Mouse (Mus musculus): ENCODE results near the gene Mpv17. TPM values are rescaled to one million over a fixed set of nuclear protein-coding genes. Genes with fewer than 3 reads are reported as not detected.

Mpv17 gene
- 73.8 and 79.7 TPM in 2 replicates for polyA plus RNA-seq (2015; fragmentation: Nextera tagmentation; extraction: Ambion mirVana)

GRCm38 (mm10) chr5:31154152-31154553 is at the start of gene Mpv17:
TSS of gene Mpv17 (minus strand) at chr5:31154251.

DNA sequence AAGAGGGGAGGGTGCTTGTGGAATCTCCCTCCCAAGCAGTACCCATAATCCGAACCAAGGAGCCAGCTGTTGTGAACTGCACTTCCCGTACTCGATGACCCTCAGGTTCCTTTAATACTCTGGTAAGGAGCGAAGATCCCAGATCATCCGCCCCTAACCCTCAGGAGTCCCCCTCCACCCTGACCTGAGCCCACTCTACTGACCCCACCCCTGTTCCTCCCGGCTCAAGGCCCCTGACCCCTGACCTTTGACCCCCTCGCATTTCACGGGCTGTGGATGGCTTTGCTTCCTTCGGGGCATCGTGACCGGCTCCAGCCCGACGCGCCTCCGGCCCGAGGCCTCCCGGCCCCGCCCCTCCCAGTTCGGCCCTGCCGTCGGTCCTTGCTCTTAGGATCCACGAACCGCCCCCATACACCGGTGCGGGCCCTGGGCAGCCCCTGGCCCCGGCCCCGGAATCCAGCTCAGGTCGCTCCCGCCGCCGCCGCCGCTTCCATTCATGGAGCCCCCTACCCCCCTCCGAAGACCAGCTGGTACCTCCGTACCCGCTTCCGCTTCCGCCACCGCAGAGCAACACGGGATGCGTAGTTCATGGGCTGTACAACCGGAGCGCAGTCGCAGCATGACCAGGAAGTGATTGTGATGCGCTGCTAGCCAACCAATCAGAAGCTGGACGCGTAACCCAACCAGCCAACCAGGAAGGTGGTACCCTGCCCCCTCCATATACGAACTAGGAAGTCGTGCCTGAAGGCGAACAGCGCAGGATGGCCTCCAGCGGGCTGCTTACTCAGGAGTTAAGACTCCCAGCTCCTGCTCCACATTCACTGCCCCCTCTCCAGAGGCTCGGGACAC is 47.9 kb upstream of the Mpv17 start, which contains the start of gene Zfp513:
Gene Zfp513, minus strand, starts transcription at position 562 of the 849 bp plus-strand sequence.

DNA sequence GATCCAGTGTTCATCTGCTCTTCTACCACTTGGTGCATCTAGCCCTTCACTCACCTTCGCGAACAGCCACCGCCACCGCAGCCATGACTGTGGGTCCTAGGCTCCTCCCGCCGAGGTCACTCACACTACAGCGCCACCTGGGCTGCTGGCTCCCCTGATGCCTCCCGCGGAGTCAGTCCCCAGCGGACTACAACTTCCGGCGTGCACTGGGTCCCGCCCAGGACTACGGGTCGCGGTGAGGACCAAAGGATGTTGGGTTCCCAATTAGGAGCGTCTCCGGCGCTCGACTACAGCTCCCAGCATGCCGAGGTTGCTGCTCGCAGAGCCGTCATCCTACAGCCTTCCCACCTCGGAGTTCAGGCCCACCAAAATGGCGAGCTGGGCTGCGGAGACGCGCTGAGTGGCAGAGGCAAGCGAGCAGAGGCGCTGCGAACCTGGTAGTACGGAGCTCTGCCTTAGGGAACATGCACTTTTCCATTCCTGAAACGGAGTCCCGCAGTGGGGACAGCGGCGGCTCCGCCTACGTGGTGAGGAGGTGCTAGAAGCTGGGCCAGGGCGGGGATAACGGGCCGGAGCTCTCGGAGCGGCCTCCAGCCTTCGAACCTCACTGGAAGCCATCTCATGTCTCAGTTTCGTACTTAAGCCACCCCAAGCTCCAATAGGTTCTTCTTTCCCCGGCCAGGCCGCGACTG is 39.0 kb upstream of the Mpv17 start, which contains the start of the genes Snx17 and Eif2b4:
Gene Snx17, plus strand, starts transcription at position 289 of the 692 bp plus-strand sequence.
Gene Eif2b4, minus strand, starts transcription at position 492 of the 692 bp plus-strand sequence.

GRCm38 (mm10) chr5:31179766-31180630 is 25.9 kb upstream of the Mpv17 start, which contains the start of the genes Gm29609 and Gtf3c2:
TSS of gene Gm29609 (minus strand) at chr5:31179911.
TSS of gene Gtf3c2 (minus strand) at chr5:31180144.

DNA sequence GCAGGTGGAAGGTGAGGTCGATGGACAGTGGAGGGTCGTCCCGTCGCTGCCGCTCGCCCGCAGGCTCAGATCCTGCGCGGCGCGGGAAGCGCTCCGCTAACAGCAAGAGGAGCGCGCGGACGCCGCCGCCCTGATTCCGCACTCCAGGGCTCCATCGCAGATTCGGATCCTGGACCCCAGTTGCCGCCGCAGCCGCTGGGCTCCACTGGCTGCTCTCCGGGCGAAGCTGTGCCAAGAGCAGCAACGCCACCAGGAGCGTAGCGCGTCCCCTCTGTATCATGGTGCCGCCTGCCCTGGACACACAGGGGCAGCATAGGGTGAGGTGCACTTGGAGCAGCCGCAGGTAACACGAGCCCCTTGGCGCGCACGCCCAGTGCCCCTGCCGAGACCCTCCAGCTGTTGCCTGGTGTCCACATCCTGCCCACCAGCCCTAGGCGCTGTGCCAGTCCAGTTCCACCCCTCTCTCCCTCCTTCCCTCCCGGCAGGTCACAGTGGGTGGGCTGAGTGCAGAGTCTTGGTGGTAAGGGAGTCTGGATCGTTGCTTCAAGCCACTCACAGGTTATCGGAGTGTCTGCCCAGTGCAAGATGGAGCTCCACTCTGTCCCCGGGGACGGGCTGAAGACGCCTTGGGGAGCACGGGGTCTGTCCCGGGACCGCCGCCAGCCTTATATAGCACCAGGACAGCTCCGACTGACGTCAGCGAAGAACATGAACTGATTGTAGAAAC is 15.6 kb downstream of the Mpv17 start, which contains the start of gene Ucn:
Gene Ucn, minus strand, starts transcription at position 589 of the 727 bp plus-strand sequence.

DNA sequence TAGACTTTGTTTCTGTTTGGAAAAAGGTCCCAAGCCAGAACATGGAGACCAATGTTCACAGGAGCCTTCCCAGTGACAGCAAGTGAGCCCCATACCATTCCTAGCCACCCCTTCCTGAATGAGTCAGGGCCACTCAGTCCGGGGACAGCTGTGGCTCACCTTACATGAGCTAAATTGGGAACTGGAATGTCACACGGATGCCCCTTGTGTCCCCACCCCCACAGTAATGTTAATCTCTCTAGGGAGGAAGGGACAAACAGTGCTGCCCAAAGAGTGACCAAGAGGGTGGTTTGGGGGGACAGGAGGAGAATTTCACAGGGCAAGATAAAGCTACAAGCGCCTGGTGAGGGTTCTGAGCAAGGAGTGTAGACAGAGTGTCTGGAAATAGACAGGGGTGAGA is 37.7 kb downstream of the Mpv17 start, which contains the start of gene Trim54:
Gene Trim54, plus strand, starts transcription at position 359 of the 400 bp plus-strand sequence.

GRCm38 (mm10) chr5:31108000-31108490 is 46.0 kb downstream of the Mpv17 start, which contains the start of gene Slc30a3:
TSS of gene Slc30a3 (minus strand) at chr5:31108237.

GRCm38 (mm10) chr5:31105814-31106335 is 48.2 kb downstream of the Mpv17 start, which contains the start of gene Dnajc5g:
TSS of gene Dnajc5g (plus strand) at chr5:31106285.

Other genes with a start within 250 kb of the Mpv17 start
- 572 and 713 TPM in 2 replicates for gene Ost4, start 246.5 kb downstream of the Mpv17 start, polyA plus RNA-seq (2015; fragmentation: Nextera tagmentation; extraction: Ambion mirVana)
- 101 and 110 TPM in 2 replicates for gene Emilin1, start 240.8 kb downstream of the Mpv17 start, polyA plus RNA-seq (2015; fragmentation: Nextera tagmentation; extraction: Ambion mirVana)
- 77.2 and 91.1 TPM in 2 replicates for gene Khk, start 232.8 kb downstream of the Mpv17 start, polyA plus RNA-seq (2015; fragmentation: Nextera tagmentation; extraction: Ambion mirVana)
- gene Cgref1, start 208.7 kb downstream of the Mpv17 start, polyA plus RNA-seq (2015; fragmentation: Nextera tagmentation; extraction: Ambion mirVana): 7.9 and 17.1 TPM in 2 replicates
- gene Preb, start 193.9 kb downstream of the Mpv17 start, polyA plus RNA-seq (2015; fragmentation: Nextera tagmentation; extraction: Ambion mirVana): 45.1 and 79.5 TPM in 2 replicates
- 0.65 and 0.84 TPM in 2 replicates for gene Tcf23, start 185.6 kb downstream of the Mpv17 start, polyA plus RNA-seq (2015; fragmentation: Nextera tagmentation; extraction: Ambion mirVana)
- gene Atraid, start 105.9 kb downstream of the Mpv17 start, polyA plus RNA-seq (2015; fragmentation: Nextera tagmentation; extraction: Ambion mirVana): 349 and 399 TPM in 2 replicates
- 5.9 and 7.6 TPM in 2 replicates for gene Slc5a6, start 105.3 kb downstream of the Mpv17 start, polyA plus RNA-seq (2015; fragmentation: Nextera tagmentation; extraction: Ambion mirVana)
- gene Cad, start 99.5 kb downstream of the Mpv17 start, polyA plus RNA-seq (2015; fragmentation: Nextera tagmentation; extraction: Ambion mirVana): 3.8 and 4.5 TPM in 2 replicates
- not detected in 2 replicates for gene Dnajc5g, start 48.0 kb downstream of the Mpv17 start, polyA plus RNA-seq (2015; fragmentation: Nextera tagmentation; extraction: Ambion mirVana)
- gene Slc30a3, start 46.0 kb downstream of the Mpv17 start, polyA plus RNA-seq (2015; fragmentation: Nextera tagmentation; extraction: Ambion mirVana): 0.29 and 2.7 TPM in 2 replicates
- 1.3 TPM in 1 of 2 replicates, not detected in the other for gene Trim54, start 37.5 kb downstream of the Mpv17 start, polyA plus RNA-seq (2015; fragmentation: Nextera tagmentation; extraction: Ambion mirVana)
- not detected in 2 replicates for gene Ucn, start 15.4 kb downstream of the Mpv17 start, polyA plus RNA-seq (2015; fragmentation: Nextera tagmentation; extraction: Ambion mirVana)
- 0.49 and 1.2 TPM in 2 replicates for gene Gm29609, start 25.7 kb upstream of the Mpv17 start, polyA plus RNA-seq (2015; fragmentation: Nextera tagmentation; extraction: Ambion mirVana)
- gene Gtf3c2, start 25.9 kb upstream of the Mpv17 start, polyA plus RNA-seq (2015; fragmentation: Nextera tagmentation; extraction: Ambion mirVana): 27.2 and 38.0 TPM in 2 replicates
- gene Snx17, start 39.0 kb upstream of the Mpv17 start, polyA plus RNA-seq (2015; fragmentation: Nextera tagmentation; extraction: Ambion mirVana): 84.0 and 115 TPM in 2 replicates
- gene Eif2b4, start 39.2 kb upstream of the Mpv17 start, polyA plus RNA-seq (2015; fragmentation: Nextera tagmentation; extraction: Ambion mirVana): 43.1 and 45.6 TPM in 2 replicates
- 6.1 and 10.5 TPM in 2 replicates for gene Zfp513, start 48.1 kb upstream of the Mpv17 start, polyA plus RNA-seq (2015; fragmentation: Nextera tagmentation; extraction: Ambion mirVana)
- gene Ppm1g, start 66.4 kb upstream of the Mpv17 start, polyA plus RNA-seq (2015; fragmentation: Nextera tagmentation; extraction: Ambion mirVana): 55.4 and 77.7 TPM in 2 replicates
- gene Nrbp1, start 86.6 kb upstream of the Mpv17 start, polyA plus RNA-seq (2015; fragmentation: Nextera tagmentation; extraction: Ambion mirVana): 108 and 122 TPM in 2 replicates
- gene Gm9970, start 87.0 kb upstream of the Mpv17 start, polyA plus RNA-seq (2015; fragmentation: Nextera tagmentation; extraction: Ambion mirVana): 1.1 and 1.3 TPM in 2 replicates
- gene Krtcap3, start 97.4 kb upstream of the Mpv17 start, polyA plus RNA-seq (2015; fragmentation: Nextera tagmentation; extraction: Ambion mirVana): 3.6 and 4.5 TPM in 2 replicates
- gene Ift172, start 136.9 kb upstream of the Mpv17 start, polyA plus RNA-seq (2015; fragmentation: Nextera tagmentation; extraction: Ambion mirVana): 11.5 and 15.1 TPM in 2 replicates
- 14.4 and 20.9 TPM in 2 replicates for gene Fndc4, start 141.8 kb upstream of the Mpv17 start, polyA plus RNA-seq (2015; fragmentation: Nextera tagmentation; extraction: Ambion mirVana)
- 1.1 and 1.9 TPM in 2 replicates for gene Gckr, start 143.2 kb upstream of the Mpv17 start, polyA plus RNA-seq (2015; fragmentation: Nextera tagmentation; extraction: Ambion mirVana)

Data from adrenal gland, postnatal 0 days (tissue).